Comparison of ENCODE assay signal across 9 mouse cellular contexts in genomic region chr6:52233546-52234427, GRCm38 (mm10). TPM values are rescaled to one million over a fixed set of nuclear protein-coding genes. Genes with fewer than 3 reads are reported as not detected.
DNase-seq lines count a peak whose midpoint lies in the region; ATAC-seq and TF ChIP-seq lines count a peak whose summit lies in the region.
"Had no signal": no experiment of that assay in that cellular context is flagged by ENCODE, and none has a peak within 500 bp of the region (broad histone marks: within the 10 kb centered on the region; RNA-seq: fewer than 3 reads in every experiment).

No protein-coding gene starts in this region.

- no peaks in the 10 kb centered on the region for H3K36me3 ChIP-seq in ES-E14 (ENCODE audit: control insufficient read depth, insufficient read depth, low read length, poor library complexity, severe bottlenecking)
- H3K36me3 ChIP-seq in intestine, embryonic 15.5 days: no peaks in the 10 kb centered on the region
- H3K36me3 ChIP-seq in liver, embryonic 13.5 days: no peaks in the 10 kb centered on the region
- no peaks in the 10 kb centered on the region for H3K36me3 ChIP-seq in forebrain, embryonic 14.5 days (ENCODE audit: control insufficient read depth, insufficient read depth, low read length)

- peak overlapping the region; percentile 48 for H3K4me2 ChIP-seq in intestine, embryonic 15.5 days (replicated peaks)
- H3K4me2 ChIP-seq in liver, embryonic 13.5 days: no peak overlapping the region; the same call in 1 of the 2 replicates
- no peak overlapping the region for H3K4me2 ChIP-seq in forebrain, embryonic 14.5 days (ENCODE audit: low read length)

- no peaks in the 10 kb centered on the region for H3K9me3 ChIP-seq in ES-E14 (ENCODE audit: control insufficient read depth, insufficient read depth, low read depth, low read length)
- no peaks in the 10 kb centered on the region for H3K9me3 ChIP-seq in intestine, embryonic 15.5 days
- no peaks in the 10 kb centered on the region for H3K9me3 ChIP-seq in liver, embryonic 13.5 days (replicated peaks)
- no peaks in the 10 kb centered on the region for H3K9me3 ChIP-seq in forebrain, embryonic 14.5 days (replicated peaks; ENCODE audit: control insufficient read depth, low read length)

- ATAC-seq in intestine, embryonic 15.5 days: peak; percentile 21; the same call in 1 of the 2 replicates
- no peak for ATAC-seq in liver, embryonic 13.5 days (ENCODE audit: low read depth)
- ATAC-seq in frontal cortex, adult (ENCODE audit: low TSS enrichment): no peak
- no peak for ATAC-seq in forebrain, embryonic 14.5 days

- H3K27me3 ChIP-seq in intestine, embryonic 15.5 days (replicated peaks): peaks cover 88% of the 10 kb centered on the region
- peaks cover 99% of the 10 kb centered on the region for H3K27me3 ChIP-seq in liver, embryonic 13.5 days
- peaks cover 94% of the 10 kb centered on the region for H3K27me3 ChIP-seq in forebrain, embryonic 14.5 days (replicated peaks; ENCODE audit: control insufficient read depth, insufficient read depth, low read length)

- in situ Hi-C loops in ES-E14 (cut with MboI; ENCODE audit: low sequenced_read_pairs in 2 of 2, unreplicated experiment in 2 of 2): no loop called here

- H3K9ac ChIP-seq in ES-E14 (ENCODE audit: insufficient read depth, low read depth, low read length, poor library complexity, severe bottlenecking): no peak overlapping the region
- peak overlapping the region; percentile 44 for H3K9ac ChIP-seq in intestine, embryonic 15.5 days
- H3K9ac ChIP-seq in liver, embryonic 13.5 days: no peak overlapping the region
- H3K9ac ChIP-seq in forebrain, embryonic 14.5 days (ENCODE audit: low read length): no peak overlapping the region

- H3K4me3 ChIP-seq in ES-E14 (ENCODE audit: insufficient read depth in 1 of 2, low read depth in 1 of 2, low read length in 2 of 2, poor library complexity in 1 of 2, severe bottlenecking in 1 of 2): peak overlapping the region; percentile 6 to 28; a peak in 2 of 4 replicates
- H3K4me3 ChIP-seq in intestine, embryonic 15.5 days (replicated peaks): peak overlapping the region; percentile 38
- H3K4me3 ChIP-seq in liver, embryonic 13.5 days (replicated peaks): 0 out of 2 replicates have a peak overlapping the region, but pooled peaks have one; percentile 8
- no peak overlapping the region for H3K4me3 ChIP-seq in forebrain, embryonic 14.5 days (ENCODE audit: low read depth, low read length)

- WGBS in intestine, embryonic 15.5 days: 1% methylated on average over 70 of the region's 70 CpGs
- 1% methylated on average over 70 of the region's 70 CpGs for WGBS in liver, embryonic 13.5 days (ENCODE audit: insufficient replicate concordance)
- WGBS in forebrain, embryonic 14.5 days: 1% methylated on average over 68 of the region's 70 CpGs

- H3K4me1 ChIP-seq in ES-E14 (ENCODE audit: control insufficient read depth in 2 of 2, insufficient read depth in 2 of 2, low read length in 2 of 2, poor library complexity in 1 of 2): peaks cover 0 to 5% of the 10 kb centered on the region in 2 experiments; a peak in 1 of 4 replicates
- H3K4me1 ChIP-seq in intestine, embryonic 15.5 days (replicated peaks): peaks cover 14% of the 10 kb centered on the region
- no peaks in the 10 kb centered on the region for H3K4me1 ChIP-seq in liver, embryonic 13.5 days (replicated peaks)
- H3K4me1 ChIP-seq in forebrain, embryonic 14.5 days (ENCODE audit: control insufficient read depth, insufficient read depth, low read length): no peaks in the 10 kb centered on the region

- DNase-seq in heart, adult 11 months: peak; percentile 88
- no peak for DNase-seq in heart, postnatal 25 days (ENCODE audit: low spot score)
- DNase-seq in ES-E14 (ENCODE audit: low read depth, low spot score): no peak
- no peak for DNase-seq in liver, embryonic 13.5 days
- no peak for DNase-seq in forebrain, embryonic 14.5 days (ENCODE audit: low spot score)
- no peak for DNase-seq in spleen, postnatal 36 days (ENCODE audit: low spot score in 2 of 2)

- intact Hi-C loops in heart, postnatal 25 days (cut with DNase I): no loop called here

- no peak overlapping the region for H3K27ac ChIP-seq in ES-E14 (ENCODE audit: insufficient read depth, low read depth, low read length, poor library complexity, severe bottlenecking)
- peak overlapping the region; percentile 48; the same call in 1 of the 2 replicates for H3K27ac ChIP-seq in intestine, embryonic 15.5 days
- no peak overlapping the region for H3K27ac ChIP-seq in liver, embryonic 13.5 days
- H3K27ac ChIP-seq in forebrain, embryonic 14.5 days (ENCODE audit: low read depth, low read length): no peak overlapping the region

TF ChIP-seq in ES-E14, 5 proteins besides CTCF, POLR2A, EP300 and RAD21:
- TF ChIP-seq MAFK (IDR thresholded peaks at IDR 0.05; ENCODE audit: insufficient read depth, low read depth, low read length): no peak
- no peak for TF ChIP-seq ZNF384 (IDR thresholded peaks at IDR 0.05; ENCODE audit: low read depth, low read length)
- TF ChIP-seq CHD2 (IDR thresholded peaks at IDR 0.05; ENCODE audit: low read depth, low read length): no peak
- no peak for TF ChIP-seq HCFC1 (IDR thresholded peaks at IDR 0.05; ENCODE audit: borderline replicate concordance, insufficient read depth, low read length)
- no peak for TF ChIP-seq ZC3H11A (IDR thresholded peaks at IDR 0.05; ENCODE audit: borderline replicate concordance, low read depth, low read length)

RNA-seq across cellular contexts. Expression of gene Hoxa9, which starts 2.9 kb away (rescaled TPM):
- not detected for total RNA-seq in heart, postnatal 25 days (2021)
- 0.26 and 1.4 TPM in 2 replicates for total RNA-seq in ES-E14 (2012; rRNA removed)
- 5.3 and 6.3 TPM in 2 replicates for polyA plus RNA-seq in intestine, embryonic 15.5 days (2015; fragmentation: Nextera tagmentation; extraction: Ambion mirVana)
- 0.44 and 0.89 TPM in 2 replicates for polyA plus RNA-seq in liver, embryonic 13.5 days (2015; fragmentation: Nextera tagmentation; extraction: Ambion mirVana)
- polyA plus RNA-seq in forebrain, embryonic 14.5 days (2014; fragmentation: Nextera tagmentation; extraction: Ambion mirVana): not detected in 2 replicates
- polyA plus RNA-seq: cerebellum, adult 2 months had no signal

RNA-seq across cellular contexts. Expression of gene Hoxa10, which starts 6.9 kb away (rescaled TPM):
- total RNA-seq in heart, postnatal 25 days (2021): not detected
- 0.16 and 0.80 TPM in 2 replicates for total RNA-seq in ES-E14 (2012; rRNA removed)
- 11.4 and 20.2 TPM in 2 replicates for polyA plus RNA-seq in intestine, embryonic 15.5 days (2015; fragmentation: Nextera tagmentation; extraction: Ambion mirVana)
- polyA plus RNA-seq in liver, embryonic 13.5 days (2015; fragmentation: Nextera tagmentation; extraction: Ambion mirVana): 0.14 and 0.15 TPM in 2 replicates
- not detected in 2 replicates for polyA plus RNA-seq in forebrain, embryonic 14.5 days (2014; fragmentation: Nextera tagmentation; extraction: Ambion mirVana)
- polyA plus RNA-seq: cerebellum, adult 2 months had no signal

RNA-seq across cellular contexts. Expression of gene Hoxa11, which starts 11.8 kb away (rescaled TPM):
- total RNA-seq in heart, postnatal 25 days (2021): not detected
- 0.31 TPM in 1 of 2 replicates, not detected in the other for total RNA-seq in ES-E14 (2012; rRNA removed)
- polyA plus RNA-seq in intestine, embryonic 15.5 days (2015; fragmentation: Nextera tagmentation; extraction: Ambion mirVana): 2.0 and 3.3 TPM in 2 replicates
- not detected in 2 replicates for polyA plus RNA-seq in liver, embryonic 13.5 days (2015; fragmentation: Nextera tagmentation; extraction: Ambion mirVana)
- not detected in 2 replicates for polyA plus RNA-seq in forebrain, embryonic 14.5 days (2014; fragmentation: Nextera tagmentation; extraction: Ambion mirVana)
- polyA plus RNA-seq: cerebellum, adult 2 months had no signal

RNA-seq across cellular contexts. Expression of gene Hoxa7, which starts 12.1 kb away (rescaled TPM):
- under 1 TPM; 0.31 to 0.44 TPM for total RNA-seq in heart, postnatal 25 days (2021)
- total RNA-seq in ES-E14 (2012; rRNA removed): 0.42 and 0.89 TPM in 2 replicates
- polyA plus RNA-seq in intestine, embryonic 15.5 days (2015; fragmentation: Nextera tagmentation; extraction: Ambion mirVana): 7.5 and 9.4 TPM in 2 replicates
- polyA plus RNA-seq in liver, embryonic 13.5 days (2015; fragmentation: Nextera tagmentation; extraction: Ambion mirVana): 0.52 and 0.59 TPM in 2 replicates
- polyA plus RNA-seq in forebrain, embryonic 14.5 days (2014; fragmentation: Nextera tagmentation; extraction: Ambion mirVana): not detected in 2 replicates

RNA-seq across cellular contexts. Expression of gene Gm28308, which starts 20.6 kb away (rescaled TPM):
- not detected for total RNA-seq in heart, postnatal 25 days (2021)
- total RNA-seq in ES-E14 (2012; rRNA removed): 0.31 TPM in 1 of 2 replicates, not detected in the other
- polyA plus RNA-seq in intestine, embryonic 15.5 days (2015; fragmentation: Nextera tagmentation; extraction: Ambion mirVana): not detected in 2 replicates
- polyA plus RNA-seq in liver, embryonic 13.5 days (2015; fragmentation: Nextera tagmentation; extraction: Ambion mirVana): not detected in 2 replicates
- polyA plus RNA-seq in forebrain, embryonic 14.5 days (2014; fragmentation: Nextera tagmentation; extraction: Ambion mirVana): not detected in 2 replicates
- polyA plus RNA-seq: cerebellum, adult 2 months had no signal

Comparison
In these comparisons a context has a peak if more than half of its experiments do, and no peak if none do; other contexts are left out.
1. RNA of gene Hoxa10, which starts 6.9 kb away (polyA plus RNA-seq): 11.4 to 20.2 TPM in intestine, embryonic 15.5 days; 0.14 to 0.15 TPM in liver, embryonic 13.5 days and not detected in forebrain, embryonic 14.5 days; every median in the first group is over 10 times any median in the second.